Mouse (Mus musculus) thymus, postnatal 25 days (tissue): ENCODE results near the gene Hsp90b1.
"Not testable (repeated sequence)": the region's sequence is repeated elsewhere in the genome, so short reads cannot be mapped to it uniquely, and the experiment has no call there.

Experiments used
- DNase-seq: peaks from one replicate; pipeline ENCODE4 v3.0.0; 2022

The Hsp90b1 gene

DNA sequence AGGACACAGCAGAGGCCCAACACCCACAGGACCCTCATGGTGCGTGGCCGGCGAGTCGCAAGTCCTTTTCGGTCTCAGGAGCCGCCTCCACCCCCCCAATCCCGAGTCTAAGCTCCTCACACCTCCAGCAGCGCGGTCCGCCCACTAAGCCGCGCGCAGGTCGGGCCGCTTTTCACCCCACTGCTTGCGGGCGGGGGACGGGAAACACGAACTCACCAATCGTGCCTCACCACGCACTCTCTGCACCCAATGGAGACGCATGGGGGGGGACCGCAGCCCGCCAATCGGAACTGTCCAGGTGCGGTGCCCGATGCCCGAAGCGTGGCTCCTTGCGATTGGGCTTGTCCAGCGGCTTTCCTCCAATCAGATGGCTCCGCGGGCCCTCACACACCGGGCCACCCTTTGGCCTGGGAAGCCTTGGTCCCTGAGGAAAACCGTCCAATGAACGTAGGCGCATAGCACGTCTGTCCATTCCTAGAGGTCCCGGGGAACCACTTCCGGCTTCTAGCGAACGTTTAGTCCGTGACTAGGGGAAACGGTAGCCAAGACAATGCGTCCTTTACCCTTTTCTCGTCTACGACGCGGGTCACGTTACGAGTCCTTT lies at the start of gene Hsp90b1, which contains the start of gene Ttc41:
Hsp90b1 (minus strand) TSS at position 192 of the 604 bp plus-strand sequence.
Ttc41 (plus strand) TSS at position 494 of the 604 bp plus-strand sequence.
- DNase-seq: peak; percentile 97

DNA sequence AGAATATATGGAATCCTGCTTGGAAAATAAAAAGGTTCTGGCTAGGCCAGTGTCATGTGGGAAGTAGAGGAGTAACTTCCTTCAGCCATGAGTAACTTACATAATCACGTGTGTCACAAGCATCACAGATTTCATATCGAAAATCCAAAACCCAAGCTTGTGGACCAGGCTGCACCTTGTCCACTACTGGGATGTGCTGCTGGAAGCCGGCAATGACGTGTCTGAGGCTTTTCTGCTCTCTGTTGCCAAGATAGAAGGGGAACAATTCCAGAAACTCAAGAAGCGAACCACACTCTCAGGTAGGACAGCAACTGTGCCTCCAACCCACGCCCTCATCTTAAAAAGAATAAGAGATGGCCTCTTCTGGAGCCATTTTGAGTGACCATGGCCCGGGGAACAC lies 39.0 kb upstream of the Hsp90b1 start:
- DNase-seq: no peak

DNA sequence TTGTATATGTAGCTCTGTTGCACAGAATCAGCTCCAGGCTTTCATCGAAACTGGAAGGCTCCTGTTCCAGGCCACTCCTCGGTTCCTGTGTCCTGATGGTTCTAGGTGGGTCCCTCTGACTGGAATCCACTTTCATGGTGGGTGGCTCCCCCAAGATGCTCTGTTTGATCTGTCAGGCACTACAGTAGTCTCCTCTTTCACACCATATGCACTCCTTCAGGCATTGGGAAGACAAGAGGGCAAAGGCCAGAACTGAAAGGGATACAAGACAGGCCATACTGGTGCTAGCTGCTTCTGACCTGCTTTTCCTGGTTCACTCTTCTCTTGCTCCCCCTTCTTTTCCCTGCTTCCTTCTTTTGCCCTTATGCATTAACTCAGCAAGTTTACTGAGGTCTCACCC lies 37.6 kb upstream of the Hsp90b1 start:
- no peak for DNase-seq

DNA sequence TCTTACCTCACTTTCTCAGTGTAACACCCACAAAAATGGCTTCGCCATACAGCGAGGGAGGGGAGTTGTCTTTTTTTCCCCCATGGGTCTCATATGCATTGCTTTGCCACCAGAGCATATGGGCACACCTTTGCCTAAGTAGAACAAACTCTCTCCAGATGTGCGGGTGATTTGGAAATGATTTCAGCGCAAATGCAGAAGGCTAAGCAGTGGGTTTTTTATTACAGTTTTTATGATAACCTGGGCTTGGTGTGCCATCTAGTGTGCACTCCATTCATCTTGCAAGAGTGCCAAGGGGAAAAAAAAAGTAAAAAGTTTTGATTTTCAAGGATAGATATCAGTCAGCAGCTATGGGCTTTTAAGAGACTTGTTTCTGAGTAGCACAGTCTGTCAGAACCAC lies 29.7 kb upstream of the Hsp90b1 start:
- DNase-seq: no peak

DNA sequence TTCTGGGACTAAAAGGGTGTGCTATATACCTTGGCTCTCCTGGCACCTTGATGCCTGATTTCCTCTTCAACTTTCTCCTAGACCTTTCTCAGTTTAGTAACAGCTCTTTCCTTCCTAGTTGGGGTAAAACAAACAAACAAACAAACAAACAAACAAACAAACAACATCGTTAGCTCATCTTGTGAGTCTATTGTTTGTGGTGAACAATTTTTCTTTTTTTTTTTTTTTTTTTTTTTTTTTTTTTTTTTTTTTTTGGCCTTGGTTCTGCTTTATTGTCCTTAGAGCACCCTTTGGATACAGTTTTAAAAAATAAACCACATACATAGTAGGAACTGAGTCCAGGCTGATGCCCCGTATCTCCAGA lies 26.2 kb upstream of the Hsp90b1 start:
- DNase-seq: no peak

DNA sequence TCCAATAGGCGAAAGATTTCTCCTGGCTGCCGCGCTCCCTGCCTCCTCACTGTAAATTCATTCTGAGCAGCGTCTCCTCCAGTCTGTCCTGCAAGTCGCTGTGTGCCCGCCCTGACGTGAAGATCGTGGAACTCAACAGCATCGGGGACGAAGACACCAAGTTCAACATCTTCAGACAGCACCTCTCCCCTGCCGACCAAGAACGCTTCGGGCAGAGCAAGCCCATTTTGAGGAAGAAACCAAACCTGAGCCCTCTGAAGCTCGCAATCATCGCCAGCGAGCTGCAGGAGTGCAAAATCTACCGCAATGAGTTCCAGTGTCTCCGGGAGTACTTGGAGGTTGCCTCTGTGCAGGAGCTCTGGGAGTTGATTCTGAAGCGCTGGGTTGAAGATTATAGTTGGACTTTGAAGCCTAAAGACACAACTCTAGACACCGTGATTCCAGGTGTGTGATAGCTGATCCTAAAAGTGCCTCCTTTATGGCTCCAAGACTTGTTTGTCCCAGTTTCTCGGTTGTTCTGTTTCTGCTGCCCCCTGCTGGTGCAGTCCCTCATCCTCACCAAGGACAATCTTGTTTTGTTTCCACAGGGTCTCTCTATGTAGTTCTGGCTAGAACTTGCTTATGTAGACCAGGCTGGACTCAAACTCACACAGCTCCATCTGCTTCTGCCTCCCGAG lies 25.7 kb upstream of the Hsp90b1 start:
- peak; percentile 91 for DNase-seq

DNA sequence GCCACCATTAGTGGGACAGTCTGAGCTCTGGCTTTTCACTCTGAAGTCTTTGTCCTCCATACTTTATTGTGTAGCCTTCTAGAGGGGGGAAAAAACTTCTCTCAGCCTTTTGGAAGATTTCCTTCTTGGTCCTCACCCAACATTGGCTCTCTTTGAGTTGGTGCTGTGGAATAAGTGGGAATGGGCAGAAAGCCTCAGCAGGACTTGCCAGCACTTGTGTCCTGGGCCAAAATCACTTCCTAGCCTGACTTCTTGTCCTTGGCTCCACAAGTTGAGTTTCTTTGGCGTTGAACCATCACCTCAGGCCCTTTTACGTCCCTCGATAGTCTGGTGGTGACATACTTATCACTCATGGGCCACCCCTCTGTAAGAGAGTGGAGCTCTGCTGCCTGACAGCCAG lies 22.9 kb upstream of the Hsp90b1 start:
- DNase-seq: no peak

DNA sequence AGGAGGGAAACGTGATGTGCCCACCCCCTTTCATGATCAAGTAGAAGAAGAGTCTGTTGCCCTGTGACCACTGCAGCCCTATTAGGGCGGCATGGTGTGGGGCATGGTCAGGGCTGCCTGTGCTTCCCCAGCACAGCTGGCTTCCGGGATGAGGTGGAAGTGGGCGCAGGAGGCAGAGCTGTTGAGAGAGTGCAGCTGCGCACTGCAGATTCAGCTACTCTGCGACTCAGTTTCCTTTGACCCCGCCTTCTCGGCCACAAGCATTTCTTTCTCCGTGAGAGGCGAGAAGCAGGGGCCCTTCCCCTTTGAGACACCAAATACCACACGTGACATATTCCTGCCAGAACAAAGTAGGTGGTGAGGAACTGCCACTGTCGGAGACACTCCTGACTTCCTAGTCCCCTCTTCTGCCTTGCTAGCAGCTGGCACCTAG lies 22.3 kb upstream of the Hsp90b1 start:
- peak; percentile 86 for DNase-seq

DNA sequence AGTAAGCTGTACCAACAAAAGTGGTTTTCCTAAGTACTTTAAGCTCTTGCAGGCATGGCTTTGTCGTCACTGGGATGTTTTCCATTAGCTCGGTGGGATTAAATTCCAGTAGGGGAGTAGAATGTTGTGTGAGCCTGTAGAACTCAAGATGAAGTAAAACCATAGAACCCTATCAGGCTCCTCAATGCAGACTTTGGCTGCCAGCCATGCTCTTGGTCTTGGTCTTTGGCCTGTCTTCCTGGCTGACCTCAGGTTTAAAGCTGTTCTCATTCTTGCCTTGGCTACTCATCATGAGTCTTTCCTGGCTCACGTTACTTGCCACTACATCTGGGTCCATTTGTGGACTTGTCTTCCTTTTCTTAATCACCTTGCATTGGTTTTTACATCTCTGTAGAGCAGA lies 6.8 kb upstream of the Hsp90b1 start:
- no peak for DNase-seq

DNA sequence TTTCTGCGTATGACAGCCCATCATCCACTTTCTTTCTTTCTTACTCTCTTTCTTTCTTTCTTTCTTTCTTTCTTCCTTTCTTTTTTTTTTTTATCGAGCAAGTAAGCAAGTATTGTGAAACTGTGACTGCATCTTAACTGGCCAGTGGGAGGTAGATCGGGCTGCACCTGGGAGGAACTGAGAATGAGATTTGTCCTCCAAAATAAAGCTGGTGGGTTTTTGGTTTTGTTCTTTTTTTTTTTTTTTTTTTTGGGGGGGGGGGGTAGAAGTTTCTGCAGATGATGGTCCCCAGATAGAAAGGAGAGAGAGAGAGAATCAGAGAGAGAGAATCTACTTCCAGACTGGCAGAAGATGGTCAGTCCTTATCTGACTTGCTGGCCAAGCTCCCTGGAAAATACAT lies 1.8 kb upstream of the Hsp90b1 start:
- no peak for DNase-seq

DNA sequence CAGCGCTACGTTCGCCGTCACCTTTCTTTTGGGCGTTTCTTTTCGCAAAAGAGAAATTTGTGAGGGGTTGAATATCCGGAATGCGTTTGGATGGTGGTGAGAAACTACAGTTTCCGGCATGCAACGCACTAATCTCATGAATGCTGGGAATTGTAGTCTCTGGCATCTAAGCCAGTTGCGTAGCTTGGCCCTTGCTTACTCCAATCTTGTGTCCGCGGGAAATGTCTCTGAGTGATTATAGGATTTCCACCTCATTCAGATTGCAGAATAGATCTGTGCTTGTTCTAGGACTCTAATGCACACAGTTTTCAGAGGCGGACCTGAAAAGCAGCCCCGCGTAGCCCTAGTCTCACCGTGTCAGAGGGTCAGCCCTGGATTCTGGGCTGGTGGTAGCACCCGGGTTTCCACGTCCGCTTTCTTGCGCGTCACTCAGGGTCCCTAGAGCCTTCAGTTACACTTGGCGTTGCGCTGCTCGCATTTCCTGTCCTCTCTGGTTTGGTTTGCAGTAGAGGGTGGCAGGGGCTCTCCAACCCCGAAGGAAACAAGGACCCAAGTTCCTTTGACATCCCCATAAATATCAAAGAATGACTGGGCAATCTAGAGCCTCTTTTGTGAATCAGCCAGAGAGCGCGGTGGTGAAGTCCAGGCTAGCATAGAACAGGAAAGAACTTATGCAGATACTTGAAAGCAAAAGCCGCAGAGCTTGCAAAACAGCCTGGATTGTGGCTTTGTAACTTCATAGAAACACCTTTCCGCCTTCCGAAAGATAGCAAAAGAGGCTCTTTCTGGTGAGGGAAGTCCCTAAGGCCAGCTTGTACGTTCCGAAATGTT lies 828 bp upstream of the Hsp90b1 start:
- peak; percentile 82 for DNase-seq

DNA sequence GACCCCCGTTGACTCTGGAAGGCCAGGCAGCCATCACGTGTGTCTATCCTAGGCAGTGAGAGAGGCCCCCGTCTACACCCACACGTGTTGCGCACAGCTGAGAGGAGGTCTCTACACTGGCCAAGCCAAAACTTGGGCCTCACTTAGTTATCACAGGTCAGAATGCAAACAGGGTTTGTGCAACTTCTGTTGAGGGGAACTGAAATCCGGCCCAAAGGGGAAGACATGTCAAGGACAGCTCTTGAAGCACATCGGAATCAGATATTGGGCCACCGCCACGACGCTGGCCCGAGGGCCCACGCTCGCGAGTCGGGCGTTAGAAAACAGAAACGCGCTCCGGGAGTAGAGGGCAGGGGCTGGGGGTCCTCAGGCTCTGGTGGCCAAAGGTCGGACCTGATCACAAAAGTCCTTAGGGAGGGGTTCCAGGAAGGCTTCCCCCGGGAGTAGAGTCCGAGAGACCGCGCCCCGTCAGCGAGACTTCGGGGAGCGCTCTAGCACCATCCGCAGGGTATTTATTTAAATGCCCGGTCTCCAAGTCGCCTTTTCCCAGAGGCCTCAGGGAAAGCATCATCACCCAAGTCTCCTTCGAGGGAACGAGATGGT lies 619 bp downstream of the Hsp90b1 start:
- peak; percentile 23 for DNase-seq

DNA sequence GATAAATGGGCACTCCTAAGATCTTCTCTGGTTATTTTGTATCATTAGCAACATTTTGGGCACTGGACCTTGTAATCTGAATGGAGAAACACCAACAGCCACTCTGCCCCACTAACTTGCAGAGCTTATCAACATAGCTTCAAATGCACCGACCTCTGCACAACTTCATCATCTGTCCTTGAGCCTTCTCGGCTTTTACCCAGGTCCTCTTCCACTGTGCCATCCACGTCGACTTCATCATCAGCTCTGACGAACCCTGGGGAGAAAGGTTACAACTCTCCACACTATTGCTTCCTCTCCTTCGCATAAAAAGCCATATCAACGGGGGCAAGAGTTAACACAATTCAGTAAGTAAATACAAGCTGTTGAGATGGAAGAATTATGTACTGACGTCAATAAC lies 1.2 kb downstream of the Hsp90b1 start:
- DNase-seq: no peak

DNA sequence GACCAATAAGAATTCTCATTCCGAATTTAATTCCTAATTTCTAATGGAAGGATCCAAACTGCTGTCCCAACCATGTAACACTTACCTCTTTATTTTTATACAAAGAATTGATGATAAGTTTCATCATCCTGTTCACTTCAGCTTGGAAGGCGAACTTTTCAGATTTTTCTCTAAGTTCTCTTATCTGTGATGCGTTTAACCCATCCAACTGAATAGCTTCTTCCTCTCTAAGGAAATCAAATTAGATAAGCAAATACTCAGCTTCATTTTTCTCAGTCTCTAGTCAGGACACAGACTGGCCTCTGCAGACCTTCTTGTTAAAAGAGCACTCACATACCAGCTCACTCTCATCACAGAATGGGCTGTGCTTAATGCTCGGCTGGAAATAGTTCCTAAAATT lies 1.9 kb downstream of the Hsp90b1 start:
- DNase-seq: no peak

DNA sequence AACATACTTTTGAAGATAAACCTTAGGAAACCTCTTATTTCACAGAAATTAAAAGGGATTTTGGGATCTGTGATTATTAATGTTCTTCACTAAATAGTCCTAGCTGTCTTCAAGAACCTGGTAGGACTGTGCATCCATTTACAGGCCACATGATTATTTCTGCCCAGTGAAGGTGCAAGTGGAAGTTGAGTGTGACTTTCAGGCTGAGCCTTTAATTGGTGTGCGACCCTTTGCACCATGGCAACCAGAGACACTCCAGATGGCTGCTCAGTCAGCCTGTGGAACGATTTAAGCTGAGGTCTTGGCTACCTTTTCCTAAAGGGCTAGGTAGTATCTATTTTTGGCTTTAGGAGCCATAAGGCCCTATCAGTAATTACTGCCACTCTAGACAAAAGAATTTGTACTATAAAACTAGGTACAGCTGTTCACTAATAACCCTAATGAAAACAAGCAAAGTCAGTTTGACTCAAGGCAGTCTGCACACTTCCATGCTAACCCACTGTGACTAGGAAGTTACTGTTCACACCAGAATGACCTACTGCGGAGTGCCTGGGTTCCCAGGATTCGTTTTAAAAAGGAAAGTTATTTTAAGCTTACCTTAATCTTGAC lies 2.9 kb downstream of the Hsp90b1 start:
- no peak for DNase-seq

DNA sequence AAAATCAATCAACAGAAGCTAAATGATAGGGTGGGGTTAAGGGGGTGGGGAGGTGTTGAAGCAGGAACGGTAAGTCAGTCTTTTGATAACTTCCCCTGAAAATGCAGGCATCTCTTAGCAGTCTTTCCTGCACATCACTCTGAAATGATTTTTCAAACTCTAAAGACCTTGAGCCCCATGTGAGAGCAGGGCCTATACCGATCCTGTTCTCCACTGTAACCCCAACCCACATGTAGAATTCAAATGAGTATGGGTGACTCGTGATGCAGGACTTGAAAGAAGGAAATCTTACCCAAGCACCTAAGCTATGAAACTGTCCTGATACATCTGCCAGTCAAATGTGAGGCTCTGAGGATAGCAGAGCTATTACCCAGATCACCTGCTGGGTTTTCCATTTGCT lies 4.3 kb downstream of the Hsp90b1 start:
- DNase-seq: no peak

DNA sequence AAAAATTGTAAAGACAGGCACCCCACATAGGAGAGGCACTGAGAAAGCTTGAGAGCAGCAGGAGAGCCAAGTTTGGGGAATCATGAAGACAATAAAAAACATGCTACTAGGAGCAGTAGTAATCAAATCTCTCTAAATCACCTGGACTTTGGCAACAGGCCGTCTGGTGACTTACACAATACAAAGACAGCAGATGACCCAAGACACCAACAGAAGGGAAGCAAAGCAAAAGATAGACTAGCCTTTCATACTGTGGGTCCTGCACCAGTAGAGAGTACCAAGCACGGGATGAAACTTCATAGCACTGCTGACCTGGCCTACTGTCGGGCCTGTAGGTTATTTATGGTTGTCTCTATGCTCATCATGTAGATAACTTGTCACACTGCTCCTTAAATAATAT lies 5.1 kb downstream of the Hsp90b1 start:
- DNase-seq: no peak

DNA sequence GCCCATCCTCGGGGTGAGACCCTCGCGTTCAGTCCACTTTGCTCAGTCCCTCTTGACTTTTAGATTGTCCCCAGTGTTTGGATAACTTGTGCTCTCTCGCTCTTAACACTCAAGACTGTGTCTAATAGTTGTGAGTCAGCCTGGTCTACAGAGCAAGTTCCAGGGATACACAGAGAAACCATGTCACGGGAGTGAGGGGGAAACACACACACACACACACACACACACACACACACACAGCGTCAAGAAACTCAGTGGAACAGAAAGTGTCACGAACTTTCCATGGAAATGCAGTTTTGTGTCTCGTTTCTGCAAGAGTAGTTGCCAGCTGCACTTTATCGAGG lies 19.3 kb downstream of the Hsp90b1 start:
- not testable (repeated sequence) for DNase-seq

DNA sequence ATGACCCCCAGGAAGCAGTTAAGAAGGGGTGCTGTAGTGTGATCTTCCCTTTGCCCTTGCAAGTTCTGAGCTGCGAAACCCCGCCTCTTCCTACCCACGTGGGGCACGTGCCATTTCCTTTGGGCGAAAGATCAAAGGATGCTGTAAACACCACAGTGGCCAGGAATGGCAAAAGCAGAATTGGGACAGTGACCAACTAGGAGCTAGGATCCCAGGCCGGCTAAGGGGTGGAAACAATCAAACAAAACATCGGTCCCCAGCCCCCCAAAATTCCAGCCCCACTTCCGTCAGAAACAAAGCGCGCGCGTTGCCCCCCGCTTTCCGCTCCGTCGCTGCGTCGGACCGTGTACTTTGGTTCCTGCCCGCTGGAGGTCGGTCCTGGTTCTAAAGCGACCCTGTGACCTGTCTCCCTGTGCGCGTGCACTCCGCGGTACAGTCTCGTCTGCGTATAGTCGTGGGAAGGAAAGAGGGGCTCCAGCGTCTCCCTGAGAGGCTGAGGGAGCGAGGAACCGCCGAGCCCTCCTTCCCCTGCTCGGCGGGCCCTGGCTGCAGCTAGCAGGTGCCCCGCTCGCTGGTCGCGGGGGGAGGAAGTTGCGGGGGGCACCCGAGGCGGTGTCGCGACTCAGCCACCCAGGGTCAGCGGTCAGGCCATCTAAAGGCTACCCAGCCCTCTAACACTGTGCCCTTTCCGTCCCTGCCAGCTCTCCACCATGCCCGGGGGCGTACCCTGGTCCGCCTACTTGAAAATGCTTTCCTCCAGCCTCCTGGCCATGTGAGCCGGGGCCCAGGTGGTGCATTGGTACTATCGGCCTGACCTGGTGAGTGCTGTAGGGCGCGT lies 19.9 kb downstream of the Hsp90b1 start:
- DNase-seq: peak; percentile 87

DNA sequence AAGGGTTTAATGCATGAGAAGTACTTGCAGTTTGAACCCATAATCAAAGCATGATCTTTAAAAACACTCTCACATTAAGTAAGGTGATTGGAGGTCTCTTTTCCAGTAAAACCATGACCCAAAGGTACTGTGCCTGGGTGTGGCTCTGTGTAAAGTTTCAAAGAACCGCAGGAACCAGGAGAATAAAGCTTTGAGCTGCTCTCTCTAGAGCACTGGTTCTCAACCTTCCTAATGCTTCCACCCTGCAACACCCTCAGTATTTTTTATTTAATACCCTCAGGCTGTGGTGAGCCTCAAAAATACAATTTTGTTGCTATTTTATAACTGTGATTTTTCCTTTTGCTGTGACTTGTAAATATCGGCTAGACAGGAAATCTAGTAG lies 20.5 kb downstream of the Hsp90b1 start:
- DNase-seq: not testable (repeated sequence)

DNA sequence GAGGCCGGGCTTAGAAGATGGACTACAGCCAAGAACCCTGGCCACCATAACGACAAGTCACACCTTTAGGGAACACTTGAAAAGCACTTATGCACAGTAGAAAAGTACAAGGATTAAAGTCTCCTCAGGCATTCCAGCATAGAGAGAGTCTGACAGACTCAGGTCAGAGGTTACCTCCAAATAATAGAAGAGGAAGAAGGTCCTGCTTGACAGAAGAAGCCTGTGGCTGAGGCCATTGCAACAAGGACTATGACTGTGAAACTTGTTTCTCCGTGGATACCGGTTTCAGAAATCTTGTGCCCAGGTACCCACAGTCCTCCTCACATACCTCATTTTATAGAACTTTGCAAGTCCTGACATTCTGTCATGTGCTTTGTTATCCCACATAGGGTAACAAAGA lies 34.8 kb downstream of the Hsp90b1 start:
- not testable (repeated sequence) for DNase-seq
